Mouse (Mus musculus): ENCODE results near the gene Gclm.

GRCm38 (mm10) chr3:122293954-122294850 lies 48.8 kb downstream of the Gclm start, which contains the start of gene Bcar3:
- no peak for TF ChIP-seq CTCF (IDR thresholded peaks at IDR 0.05; ENCODE audit: low read depth)
- TF ChIP-seq EP300 (IDR thresholded peaks at IDR 0.05; ENCODE audit: low read depth), result no peak

Data from heart, postnatal 0 days (tissue).